Mouse (Mus musculus): ENCODE data around the gene Qprt.

Gene Qprt

DNA sequence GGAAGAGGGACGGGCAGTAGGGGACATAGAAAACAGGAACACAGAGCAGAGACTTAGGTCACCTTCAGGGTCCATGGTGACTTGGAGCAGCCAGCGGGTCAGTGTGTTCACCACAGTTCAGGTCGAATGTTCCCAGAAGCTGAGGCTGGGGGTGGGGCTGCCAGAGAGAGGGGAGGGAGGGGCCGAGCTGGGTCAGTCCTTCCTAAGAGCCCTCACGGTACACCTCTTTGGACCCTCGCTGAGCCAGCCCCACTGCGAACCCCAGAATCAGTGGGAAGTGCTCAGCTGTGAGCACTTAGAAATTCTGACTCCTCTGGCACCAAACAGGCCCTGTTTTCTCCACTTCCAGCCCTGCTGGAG is at the start of gene Qprt:
Gene Qprt, minus strand, starts transcription at position 316 of the 360 bp plus-strand sequence.
- in situ Hi-C loops (cut with MboI; ENCODE audit: unreplicated experiment in 2 of 2), result no loop called here

DNA sequence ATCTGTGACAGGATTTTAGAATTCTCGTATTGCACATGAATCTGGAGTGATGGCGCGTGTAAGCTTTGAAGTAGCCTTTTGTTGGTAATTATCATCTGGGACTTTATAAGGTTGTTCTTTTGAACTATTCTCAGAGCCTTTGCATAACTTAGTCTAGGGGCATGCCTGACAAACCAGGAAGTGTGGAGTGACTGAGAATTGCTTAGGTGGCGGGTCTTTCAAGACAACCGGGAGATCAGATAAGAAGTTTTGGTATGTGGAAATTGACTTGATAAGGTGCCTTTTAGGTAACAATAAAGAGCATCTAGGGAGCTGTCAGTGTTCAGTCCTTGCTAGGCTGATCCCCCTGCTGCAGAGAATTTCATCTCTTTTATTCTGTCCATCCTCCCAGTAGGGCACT is 44.5 kb upstream of the Qprt start:
- in situ Hi-C loops (cut with MboI; ENCODE audit: unreplicated experiment in 2 of 2), result no loop called here

DNA sequence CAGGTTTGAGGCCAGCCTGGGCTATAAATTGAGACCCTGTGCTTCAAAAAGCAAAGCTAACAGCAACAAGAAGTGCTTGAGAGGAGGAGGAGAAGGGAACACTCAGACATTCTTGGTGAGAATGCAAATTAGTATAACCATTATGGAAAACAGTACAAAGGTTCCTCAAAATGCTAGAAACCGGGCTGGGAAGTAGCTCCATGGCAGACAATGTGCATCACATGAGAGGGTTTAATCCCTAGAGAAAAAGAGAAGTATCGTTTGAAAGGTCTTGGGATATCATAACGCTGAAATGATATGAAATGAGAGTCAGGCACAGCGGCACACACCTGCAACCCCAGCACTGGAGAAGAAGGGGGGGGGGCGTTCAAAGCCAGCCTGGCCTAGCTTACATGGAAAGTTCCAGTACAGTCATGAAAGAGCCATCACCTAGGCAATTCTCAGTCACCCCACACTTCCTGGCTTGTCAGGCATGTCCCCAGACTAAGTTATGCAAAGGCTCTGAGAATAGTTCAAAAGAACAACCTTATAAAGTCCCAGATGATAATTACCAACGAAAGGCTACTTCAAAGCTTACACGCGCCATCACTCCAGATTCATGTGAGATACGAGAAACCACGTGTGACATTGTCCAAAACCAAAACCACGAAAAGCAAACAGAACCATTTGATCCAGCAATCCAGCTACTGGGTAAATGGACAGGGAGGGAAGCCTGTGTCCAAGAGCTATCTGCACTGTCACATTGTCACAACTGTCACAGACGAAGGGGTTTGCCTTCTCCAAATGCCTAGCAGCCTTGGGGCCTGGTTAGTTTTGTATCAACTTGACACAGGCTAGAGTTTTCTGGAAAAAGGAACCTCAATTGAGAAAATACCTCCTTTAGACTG is 43.8 kb upstream of the Qprt start:
- in situ Hi-C loops (cut with MboI; ENCODE audit: unreplicated experiment in 2 of 2), result no loop called here

DNA sequence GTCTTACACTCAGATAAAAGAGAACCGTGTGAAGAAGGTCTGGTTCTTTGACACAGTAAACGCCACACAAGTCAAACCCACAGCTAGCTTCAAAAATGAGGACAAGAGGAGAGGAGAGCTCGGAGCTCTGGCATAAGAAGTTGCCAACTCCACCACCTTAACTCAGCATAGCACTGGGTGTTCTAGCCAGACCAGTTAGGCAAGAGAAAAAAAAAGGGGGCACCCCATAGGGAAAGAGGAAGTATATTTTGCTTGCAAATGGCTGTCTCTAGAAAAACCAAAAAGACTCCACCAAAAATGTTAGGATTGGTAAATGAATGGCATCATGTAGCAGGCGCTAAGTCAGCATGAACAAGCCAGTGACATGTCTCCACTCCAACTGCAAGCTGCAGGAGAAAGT is 42.0 kb upstream of the Qprt start:
- in situ Hi-C loops (cut with MboI; ENCODE audit: unreplicated experiment in 2 of 2), result no loop called here

DNA sequence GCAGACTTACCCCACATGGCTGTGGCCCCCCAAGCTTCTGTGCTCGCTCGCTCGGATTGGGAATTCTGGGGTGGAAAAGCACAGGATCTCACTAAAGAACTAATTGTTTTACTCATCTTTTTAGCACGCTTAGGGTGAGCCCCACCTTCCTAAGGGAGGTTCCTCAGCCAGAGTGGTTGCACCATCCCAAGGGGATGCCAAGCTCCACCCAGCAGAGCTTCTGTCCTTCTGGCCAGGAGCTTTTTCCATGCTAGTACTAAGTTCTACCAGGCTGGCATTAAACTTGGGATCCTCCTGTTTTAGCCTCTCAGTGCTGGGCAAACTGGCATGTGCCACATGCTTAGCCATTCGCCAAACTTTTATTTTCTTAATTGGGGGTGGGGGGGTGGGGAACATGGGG is 40.5 kb upstream of the Qprt start:
- in situ Hi-C loops (cut with MboI; ENCODE audit: unreplicated experiment in 2 of 2), result no loop called here

DNA sequence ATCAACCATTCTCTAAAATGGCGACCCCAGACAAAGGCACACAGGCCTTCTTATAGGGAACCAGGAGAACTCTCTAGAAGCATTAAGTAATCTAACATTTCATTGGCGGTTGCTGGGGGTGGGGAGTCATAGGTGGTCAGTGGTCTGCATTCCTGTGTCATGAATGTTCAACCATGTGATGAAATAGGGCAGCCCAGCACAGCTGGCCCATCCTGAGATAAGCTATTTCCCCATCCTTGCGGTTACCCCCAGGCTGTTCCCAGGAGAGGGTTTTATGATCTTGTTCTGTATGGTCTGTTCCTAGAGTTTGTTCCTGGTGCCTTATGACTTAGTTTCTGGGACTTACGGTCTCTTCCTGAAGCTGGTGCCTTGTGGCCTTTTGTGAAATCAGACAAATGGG is 35.5 kb upstream of the Qprt start:
- in situ Hi-C loops (cut with MboI; ENCODE audit: unreplicated experiment in 2 of 2), result no loop called here

DNA sequence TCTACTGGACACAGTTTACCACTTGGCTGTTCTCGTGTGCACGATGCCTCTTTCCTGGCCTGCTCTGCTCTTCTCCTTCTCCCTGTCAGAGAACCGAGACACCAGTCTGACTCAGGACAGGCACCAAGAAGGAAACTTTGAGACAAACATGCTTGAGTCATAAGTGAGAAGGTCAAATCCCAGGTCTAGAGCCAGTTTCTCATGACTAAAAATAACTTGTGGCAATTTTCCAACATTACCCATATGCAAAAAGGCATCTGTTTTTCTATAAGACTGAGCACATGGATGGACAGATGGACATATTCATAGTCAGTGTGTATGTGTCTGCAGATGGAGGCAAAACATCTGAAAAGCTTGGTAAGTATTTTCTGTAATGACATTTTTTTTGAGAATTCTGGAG is 31.5 kb upstream of the Qprt start:
- in situ Hi-C loops (cut with MboI; ENCODE audit: unreplicated experiment in 2 of 2), result no loop called here

DNA sequence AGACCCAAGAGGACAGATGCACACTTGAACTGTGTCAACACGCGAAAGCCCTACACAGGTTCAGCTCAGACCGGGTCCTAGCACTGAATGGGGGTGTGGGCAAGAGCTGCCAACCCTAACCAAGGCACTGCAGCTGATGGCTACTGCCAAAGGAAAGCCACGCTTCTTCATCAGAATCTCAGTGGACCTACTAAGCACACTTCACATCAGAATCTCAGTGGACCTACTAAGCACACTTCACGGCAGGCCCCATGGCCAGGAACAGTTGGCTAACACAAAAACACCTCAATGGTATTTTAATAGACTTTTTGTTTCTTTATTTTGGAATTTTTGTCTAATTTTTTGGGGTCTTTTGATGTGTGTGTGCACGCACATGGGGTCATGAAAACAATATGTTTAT is 30.4 kb upstream of the Qprt start:
- in situ Hi-C loops (cut with MboI; ENCODE audit: unreplicated experiment in 2 of 2), result no loop called here

DNA sequence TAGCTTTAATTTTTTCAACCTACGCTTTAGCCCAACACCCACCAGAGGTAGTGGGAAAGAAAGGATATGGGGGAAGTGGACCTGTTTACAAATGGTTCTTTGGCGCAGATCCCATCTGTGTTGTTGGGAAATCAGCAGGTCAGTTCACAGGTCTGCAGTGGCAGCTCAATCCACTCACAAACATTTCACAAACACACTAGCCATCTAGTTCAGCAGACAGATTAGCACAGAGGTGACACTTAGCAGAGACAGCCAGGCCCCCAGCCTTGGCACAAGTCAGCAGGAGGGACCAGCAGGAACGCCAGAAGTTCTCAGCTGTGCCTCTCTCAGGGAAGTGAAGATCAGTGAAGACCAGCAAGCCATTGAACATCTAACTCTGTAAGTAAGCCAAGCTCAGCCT is 25.9 kb upstream of the Qprt start:
- in situ Hi-C loops (cut with MboI; ENCODE audit: unreplicated experiment in 2 of 2), result no loop called here

DNA sequence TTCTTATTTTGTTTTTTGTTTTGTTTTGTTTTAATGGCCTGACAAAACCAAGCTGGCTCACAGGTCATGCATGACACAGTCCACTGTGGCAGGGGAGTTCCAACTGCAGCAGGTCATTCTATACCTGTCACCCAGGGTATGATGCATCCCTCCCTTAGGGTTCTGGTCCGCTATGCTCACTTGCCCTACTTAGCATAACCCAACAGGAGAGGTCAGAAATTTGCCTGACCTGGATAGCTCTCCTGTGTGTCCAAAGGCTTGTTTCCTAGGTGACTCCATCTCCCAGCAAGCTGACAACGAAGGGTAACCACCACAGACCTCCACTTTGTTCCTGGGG is 24.2 kb upstream of the Qprt start:
- in situ Hi-C loops (cut with MboI; ENCODE audit: unreplicated experiment in 2 of 2), result no loop called here

DNA sequence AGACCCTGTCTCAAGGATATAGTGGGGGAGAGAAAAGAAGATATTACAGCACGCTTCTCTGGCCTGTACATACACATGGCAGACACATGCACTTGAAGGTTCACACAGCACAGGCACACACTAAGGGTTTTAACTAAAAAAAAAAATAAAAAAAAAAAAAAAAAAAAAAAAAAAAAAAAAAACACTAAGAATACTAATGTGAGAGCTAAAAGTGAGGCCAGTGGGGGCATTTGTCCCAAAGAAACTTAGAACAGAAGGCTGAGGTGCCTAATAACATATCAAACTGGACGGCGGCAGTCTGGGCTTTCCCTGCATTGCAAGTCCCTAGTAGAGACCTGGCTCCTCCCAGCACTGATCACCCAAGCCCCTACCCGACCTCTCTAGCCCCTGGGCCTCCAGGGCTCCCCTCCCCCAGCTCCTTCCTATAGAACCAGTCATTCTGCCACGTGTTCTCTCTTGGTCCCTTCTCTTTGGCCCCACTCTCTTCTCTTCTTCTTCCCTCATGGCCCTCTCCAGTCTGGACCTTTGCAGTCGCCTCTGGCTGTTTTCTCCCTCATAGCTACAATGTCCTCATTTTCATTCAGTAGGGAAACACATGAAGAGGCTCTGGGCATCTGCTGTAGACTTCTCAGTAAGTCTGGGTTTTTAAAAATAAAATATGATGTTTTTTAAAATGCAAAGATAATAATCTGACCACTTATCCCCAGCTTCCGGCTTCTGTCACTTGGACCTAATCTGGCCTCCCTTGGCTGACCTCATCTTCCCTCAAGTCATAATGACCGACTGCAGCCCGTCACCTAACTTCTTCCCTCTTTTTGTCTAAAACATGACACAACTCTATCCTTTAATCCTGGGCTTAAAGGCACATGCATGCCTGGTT is 23.6 kb upstream of the Qprt start:
- in situ Hi-C loops (cut with MboI; ENCODE audit: unreplicated experiment in 2 of 2), result no loop called here

DNA sequence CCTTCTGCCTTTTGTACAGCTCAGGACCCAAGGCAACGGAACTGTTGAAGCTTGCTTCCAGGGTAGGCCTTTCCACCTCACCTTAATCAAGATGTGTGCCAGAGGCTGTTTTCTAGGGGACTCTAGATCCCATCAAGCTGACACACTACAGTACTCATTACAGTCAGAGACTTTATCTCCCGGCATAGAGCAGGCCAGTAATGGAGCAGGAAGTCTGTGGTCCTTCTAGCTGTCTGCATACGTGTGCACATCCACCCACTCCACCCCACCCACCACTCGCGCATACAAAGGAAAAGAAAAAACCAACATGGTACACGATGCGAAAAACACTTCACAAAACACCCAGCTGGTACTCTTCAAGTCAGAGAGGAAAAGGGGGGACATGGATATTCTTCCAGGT is 22.4 kb upstream of the Qprt start:
- in situ Hi-C loops (cut with MboI; ENCODE audit: unreplicated experiment in 2 of 2), result no loop called here

DNA sequence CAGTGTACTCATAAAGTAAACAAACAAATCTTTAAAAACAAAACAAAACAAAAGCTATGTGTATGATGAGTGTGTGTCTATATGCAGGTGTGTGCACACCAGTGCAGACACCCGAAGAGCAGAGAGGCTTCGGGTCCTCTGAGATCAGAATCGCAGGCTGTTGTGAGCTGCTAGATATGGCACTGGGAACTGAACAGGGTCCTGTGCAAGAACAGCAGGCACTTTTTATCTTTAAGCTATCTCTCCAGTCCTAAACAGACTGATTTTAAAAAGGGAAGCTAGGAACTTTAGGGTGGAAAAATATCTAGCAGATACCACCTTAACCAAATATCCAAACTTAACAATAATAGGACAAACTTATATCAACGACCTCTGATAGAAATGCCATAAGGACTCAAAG is 20.6 kb upstream of the Qprt start:
- in situ Hi-C loops (cut with MboI; ENCODE audit: unreplicated experiment in 2 of 2), result no loop called here

DNA sequence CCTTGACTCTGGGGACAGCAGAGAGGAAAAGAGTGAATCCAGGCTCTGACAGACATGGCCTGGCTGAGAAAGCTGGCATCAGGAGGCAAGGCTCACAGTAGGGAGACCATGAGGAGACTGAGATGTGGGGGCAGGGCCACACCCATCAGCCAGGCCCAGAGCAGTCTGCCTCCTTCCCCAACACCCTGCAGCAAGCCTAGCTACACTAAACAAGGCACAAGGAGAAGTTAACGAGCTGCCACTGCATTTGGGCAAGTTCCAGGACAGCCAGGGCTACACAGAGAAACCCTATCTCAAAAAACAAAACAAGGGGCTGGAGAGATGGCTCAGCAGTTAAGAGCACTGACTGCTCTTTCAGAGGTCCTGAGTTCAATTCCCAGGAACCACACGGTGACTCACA is 20.2 kb upstream of the Qprt start:
- in situ Hi-C loops (cut with MboI; ENCODE audit: unreplicated experiment in 2 of 2), result no loop called here

DNA sequence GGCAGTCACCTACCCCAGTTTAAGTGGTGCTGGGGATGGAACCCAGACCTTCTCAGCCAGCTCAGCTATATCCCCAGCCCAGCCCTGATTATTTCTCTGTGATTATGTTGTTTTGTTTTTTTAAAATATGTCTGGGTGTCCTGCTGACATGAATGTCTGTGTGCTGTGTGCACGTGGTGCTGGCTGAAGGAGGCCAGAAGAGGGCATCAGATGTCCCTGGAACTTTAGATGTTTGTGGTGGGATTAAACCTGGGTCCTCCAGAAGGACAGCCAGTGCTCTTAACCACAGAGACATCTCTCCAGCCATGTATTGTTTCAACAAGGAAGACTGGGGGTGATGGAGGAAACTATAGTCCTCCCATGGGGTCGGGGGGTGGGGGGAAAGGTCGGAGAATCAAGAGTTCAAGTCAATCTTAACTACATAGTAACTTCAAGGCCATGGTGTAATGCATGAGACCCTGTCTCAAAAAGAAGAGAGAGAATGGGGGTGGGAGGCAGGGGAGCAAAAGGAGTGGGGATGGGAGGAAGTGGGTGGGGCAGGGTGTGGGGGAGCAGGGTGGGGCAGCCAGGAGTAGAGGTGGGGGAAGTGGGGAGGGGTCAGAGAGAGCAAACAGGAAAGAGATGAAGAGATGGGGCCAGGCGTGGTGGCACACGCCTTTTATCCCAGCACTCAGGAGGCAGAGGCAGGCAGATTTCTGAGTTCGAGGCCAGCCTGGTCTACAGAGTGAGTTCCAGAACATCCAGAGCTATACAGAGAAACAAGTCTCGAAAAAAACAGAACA is 18.8 kb upstream of the Qprt start:
- in situ Hi-C loops (cut with MboI; ENCODE audit: unreplicated experiment in 2 of 2), result no loop called here

DNA sequence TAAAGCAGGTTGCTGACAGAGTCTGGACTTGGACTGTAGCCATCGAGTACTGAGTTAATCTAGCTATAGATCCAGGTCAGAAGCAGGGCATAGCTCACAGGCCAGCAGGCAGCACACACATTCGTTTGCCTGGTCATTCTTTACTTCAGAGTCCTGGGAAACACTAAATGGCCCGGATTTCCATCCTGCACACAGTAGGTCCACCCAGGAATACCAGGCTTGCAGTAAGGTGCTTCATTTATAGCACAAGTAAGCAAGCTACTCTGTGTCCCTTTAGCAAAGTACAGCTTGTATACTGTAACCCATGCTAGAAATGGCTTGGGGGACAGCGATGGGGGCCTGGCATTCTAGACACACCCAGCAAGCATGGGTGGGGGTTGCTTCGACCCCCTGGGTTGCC is 17.5 kb upstream of the Qprt start:
- in situ Hi-C loops (cut with MboI; ENCODE audit: unreplicated experiment in 2 of 2), result loop anchor here in 1 of 2 experiments (5.0 kb wide), 1 partner anchor 43 kb away; no protein-coding TSS in a partner anchor

DNA sequence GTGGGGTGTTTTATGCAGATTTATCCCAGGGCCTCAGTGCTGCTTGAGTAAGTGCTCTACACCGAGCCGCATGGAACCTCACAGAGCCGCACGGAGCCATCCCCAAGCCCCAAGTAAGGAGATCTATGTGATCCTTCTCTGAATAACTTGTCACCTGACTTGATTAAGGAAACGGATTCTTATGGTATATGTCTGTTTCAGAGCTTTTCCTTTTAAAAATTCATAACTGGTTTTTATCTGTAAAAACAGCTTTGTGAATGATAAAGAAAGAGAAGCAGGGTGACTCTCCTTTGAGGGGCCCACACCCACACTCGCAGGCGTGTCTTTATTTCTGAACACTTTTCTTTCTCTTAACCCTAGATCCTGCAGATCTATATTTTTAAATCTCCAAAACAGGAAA is 17.1 kb upstream of the Qprt start:
- in situ Hi-C loops (cut with MboI; ENCODE audit: unreplicated experiment in 2 of 2), result loop anchor here in 1 of 2 experiments (5.0 kb wide), 1 partner anchor 43 kb away; no protein-coding TSS in a partner anchor

DNA sequence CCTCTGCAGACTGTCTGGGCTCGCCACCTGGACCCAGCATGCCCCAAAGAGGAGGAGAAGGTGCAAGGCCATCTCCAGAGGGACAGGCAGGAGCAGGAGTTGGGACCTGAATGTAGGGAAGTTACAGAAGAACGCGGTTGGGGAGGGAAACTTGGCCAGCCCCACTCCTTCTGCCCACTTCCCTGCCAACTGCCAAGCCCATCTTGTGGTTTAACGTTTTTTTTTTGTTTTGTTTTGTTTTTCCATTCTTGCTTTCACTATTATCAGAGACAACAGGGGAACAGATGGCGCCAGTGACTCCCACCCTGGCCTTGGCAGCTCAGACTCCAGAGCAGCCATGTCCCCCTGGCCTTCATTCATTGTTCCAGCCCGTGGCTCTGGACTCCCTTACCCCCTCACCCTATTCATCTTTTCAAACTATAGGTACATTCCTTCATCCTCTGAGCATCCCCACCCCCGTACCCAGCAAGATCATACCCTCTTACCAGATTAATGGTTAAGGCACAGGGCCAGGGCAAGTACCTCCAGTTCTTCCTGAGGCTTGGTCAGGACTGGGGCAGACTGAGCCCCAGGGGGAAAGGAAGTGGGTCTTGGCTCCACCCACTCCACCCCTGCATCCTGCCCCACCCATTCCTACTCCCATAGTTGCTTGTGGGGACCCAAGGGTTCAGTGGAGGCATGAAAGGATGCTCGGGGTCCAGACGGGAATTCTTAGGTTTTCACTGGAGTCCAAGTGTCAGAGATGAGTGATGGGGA is 15.4 kb upstream of the Qprt start, which contains the start of gene Spn:
Gene Spn, minus strand, starts transcription at position 562 of the 756 bp plus-strand sequence.
- in situ Hi-C loops (cut with MboI; ENCODE audit: unreplicated experiment in 2 of 2), result loop anchor here in 1 of 2 experiments (5.0 kb wide), 1 partner anchor 45 kb away; no protein-coding TSS in a partner anchor

DNA sequence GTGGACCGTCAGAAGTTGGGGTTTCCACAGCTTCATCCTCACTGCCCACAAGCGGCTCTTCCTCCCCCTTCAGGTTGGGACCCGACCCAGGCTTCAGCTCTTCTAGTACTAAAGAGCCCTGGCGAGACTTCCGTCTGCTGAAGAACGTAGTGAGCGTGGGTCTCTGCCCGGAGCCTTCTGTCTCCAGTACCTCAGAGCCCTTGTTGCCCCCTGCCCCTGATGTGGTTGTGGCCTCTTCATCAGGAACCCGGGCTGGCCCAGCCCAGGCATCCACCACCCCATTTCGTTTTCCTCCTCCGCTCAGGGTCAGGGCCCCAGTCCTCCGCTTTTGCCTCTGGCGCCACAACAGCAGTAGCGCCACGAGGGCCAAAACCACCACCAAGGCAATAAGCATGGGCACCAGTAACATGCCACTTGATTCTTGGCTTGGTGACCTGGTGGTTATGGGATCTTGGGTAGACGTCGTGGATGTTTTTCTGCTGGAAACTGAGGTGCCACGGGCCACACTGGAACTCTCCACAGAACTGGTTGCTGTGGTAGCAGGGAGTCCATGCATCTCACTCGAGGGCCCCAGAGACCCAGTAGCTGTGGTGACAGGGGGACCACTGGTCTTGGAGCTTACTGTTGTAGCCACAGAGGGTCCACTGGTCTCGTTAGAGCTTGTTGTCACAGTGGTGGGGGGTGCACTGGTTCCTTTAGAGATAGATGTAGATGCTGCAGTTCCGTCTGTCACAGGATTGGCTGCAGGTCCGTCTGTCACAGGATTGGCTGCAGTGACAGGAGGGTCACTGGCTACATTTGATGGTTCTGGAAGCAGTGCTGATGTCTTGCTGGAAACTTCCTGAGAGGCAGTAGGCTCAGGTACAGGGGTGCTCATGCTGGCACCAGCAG is 14.4 kb upstream of the Qprt start:
- in situ Hi-C loops (cut with MboI; ENCODE audit: unreplicated experiment in 2 of 2), result loop anchor here in 1 of 2 experiments (5.0 kb wide), 1 partner anchor 46 kb away; no protein-coding TSS in a partner anchor

All from v-Abl transformed pro-B cells (cell line).